Mouse (Mus musculus): ENCODE data around the gene Slx4ip. TPM values are rescaled to one million over a fixed set of nuclear protein-coding genes. Genes with fewer than 3 reads are reported as not detected.

Gene Slx4ip
- polyA plus RNA-seq, 1 experiment, result 2.1 TPM

DNA sequence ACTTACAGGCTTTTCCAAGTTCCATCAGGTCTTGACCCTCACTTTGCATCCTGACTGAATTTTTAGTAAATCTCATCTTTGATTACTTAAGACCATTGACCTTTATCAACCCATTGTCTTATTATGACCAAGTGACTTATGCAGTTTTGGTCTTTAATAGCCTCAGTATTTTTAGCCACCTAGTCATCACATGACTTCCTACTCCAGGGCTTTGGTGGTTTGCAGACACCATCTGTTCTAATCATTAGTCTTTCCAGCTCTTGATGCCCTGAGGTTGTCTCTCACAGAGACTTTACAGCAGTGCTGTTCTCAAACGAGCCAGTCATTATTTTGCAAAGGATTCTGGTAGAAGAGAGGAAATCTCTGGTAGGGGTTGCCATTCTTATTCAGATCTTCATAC, 121.0 kb downstream of the Slx4ip start:
- Histone ChIP-seq H3K4me3 (ENCODE audit: control insufficient read depth, low read depth, low read length) (no peak overlapping the region), H3K4me1 (ENCODE audit: control insufficient read depth, insufficient read depth, low read length) (no peaks in the 10 kb centered on the region), H3K36me3 (ENCODE audit: control insufficient read depth, insufficient read depth, low read length) (no peaks in the 10 kb centered on the region), H3K27me3 (ENCODE audit: control insufficient read depth, insufficient read depth, low read length) (no peaks in the 10 kb centered on the region), H3K27ac (ENCODE audit: control insufficient read depth, insufficient read depth, low read depth, low read length) (no peak overlapping the region)
- TF ChIP-seq CTCF (IDR thresholded peaks at IDR 0.05; ENCODE audit: control insufficient read depth, insufficient read depth, insufficient replicate concordance, low read depth, low read length), result no peak
- no peak for TF ChIP-seq POLR2A (IDR thresholded peaks at IDR 0.05; ENCODE audit: control insufficient read depth, low read depth, low read length)

DNA sequence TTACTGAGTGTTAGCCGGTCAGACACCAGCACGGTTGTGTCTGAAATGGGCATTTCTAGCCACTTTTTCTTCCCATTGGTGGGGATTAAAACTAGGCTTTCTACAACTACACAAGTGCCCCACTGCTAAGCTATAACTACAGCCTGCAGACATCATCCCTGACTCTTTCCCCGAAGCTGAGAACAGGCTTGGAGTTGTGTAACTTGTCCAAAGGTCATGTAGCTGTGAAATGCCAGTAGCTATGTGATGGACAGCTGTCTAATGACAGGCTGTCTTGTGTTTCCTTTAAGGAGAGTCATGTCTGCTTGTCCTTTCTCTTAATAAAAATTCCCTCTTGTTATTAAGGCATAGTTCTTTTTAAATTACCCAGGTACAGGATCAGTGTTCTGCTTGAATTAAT, 122.1 kb downstream of the Slx4ip start:
- Histone ChIP-seq H3K4me1 (ENCODE audit: control insufficient read depth, insufficient read depth, low read length) (no peaks in the 10 kb centered on the region), H3K36me3 (ENCODE audit: control insufficient read depth, insufficient read depth, low read length) (no peaks in the 10 kb centered on the region), H3K27me3 (ENCODE audit: control insufficient read depth, insufficient read depth, low read length) (no peaks in the 10 kb centered on the region), H3K27ac (ENCODE audit: control insufficient read depth, insufficient read depth, low read depth, low read length) (no peak overlapping the region), H3K4me3 (ENCODE audit: control insufficient read depth, low read depth, low read length) (no peak overlapping the region)
- TF ChIP-seq POLR2A (IDR thresholded peaks at IDR 0.05; ENCODE audit: control insufficient read depth, low read depth, low read length) (no peak), CTCF (IDR thresholded peaks at IDR 0.05; ENCODE audit: control insufficient read depth, insufficient read depth, insufficient replicate concordance, low read depth, low read length) (no peak)

DNA sequence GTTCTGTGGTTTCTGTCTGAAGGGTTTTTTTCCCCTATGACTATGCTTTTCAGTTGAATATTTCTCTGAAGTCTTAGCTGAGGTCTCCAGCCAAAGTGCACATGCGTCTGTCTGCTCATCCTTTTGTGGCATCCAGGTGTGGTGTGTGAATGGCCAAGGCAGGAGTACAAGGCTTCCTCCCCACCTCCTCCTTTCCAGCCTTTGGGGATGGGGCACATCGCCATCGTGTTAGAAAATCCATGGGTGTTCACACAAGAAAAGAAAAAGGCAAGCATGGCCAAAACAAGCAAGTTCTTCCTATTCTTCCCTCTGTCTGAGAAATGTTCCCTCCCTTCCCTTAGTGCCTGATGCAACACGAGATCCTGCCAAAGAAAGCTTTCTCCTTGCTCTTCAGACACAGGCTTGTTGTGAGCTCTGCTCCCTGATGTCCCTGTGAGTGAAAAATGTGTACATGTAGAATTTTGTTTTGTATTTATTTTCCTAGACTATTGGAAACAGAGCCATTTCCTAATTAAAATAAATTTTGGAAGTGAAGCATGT, 122.9 kb downstream of the Slx4ip start:
- Histone ChIP-seq H3K27me3 (ENCODE audit: control insufficient read depth, insufficient read depth, low read length) (no peaks in the 10 kb centered on the region), H3K4me1 (ENCODE audit: control insufficient read depth, insufficient read depth, low read length) (no peaks in the 10 kb centered on the region), H3K4me3 (ENCODE audit: control insufficient read depth, low read depth, low read length) (no peak overlapping the region), H3K36me3 (ENCODE audit: control insufficient read depth, insufficient read depth, low read length) (no peaks in the 10 kb centered on the region), H3K27ac (ENCODE audit: control insufficient read depth, insufficient read depth, low read depth, low read length) (no peak overlapping the region)
- no peak for TF ChIP-seq CTCF (IDR thresholded peaks at IDR 0.05; ENCODE audit: control insufficient read depth, insufficient read depth, insufficient replicate concordance, low read depth, low read length)
- no peak for TF ChIP-seq POLR2A (IDR thresholded peaks at IDR 0.05; ENCODE audit: control insufficient read depth, low read depth, low read length)

DNA sequence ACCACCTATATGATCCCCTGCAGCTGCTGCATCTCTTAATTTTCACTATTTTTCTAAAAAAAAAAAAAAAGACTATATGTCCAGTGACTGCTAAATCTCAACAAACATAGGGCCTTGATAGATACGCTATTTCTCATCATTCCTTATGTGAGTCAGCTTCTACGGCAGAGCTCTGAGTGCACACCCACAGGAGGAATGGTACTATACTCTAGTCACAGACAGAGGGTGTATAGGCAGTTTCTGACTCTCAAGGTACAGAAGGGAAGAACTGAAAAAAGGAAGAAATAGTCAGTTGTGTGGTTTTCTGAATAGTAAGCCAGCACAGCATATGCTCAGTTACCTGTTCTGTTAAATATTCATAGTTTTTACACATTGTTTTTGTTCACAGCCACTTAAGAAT, 123.4 kb downstream of the Slx4ip start:
- H3K36me3 ChIP-seq (ENCODE audit: control insufficient read depth, insufficient read depth, low read length), result no peaks in the 10 kb centered on the region
- no peak overlapping the region for H3K27ac ChIP-seq (ENCODE audit: control insufficient read depth, insufficient read depth, low read depth, low read length)
- no peak overlapping the region for H3K4me3 ChIP-seq (ENCODE audit: control insufficient read depth, low read depth, low read length)
- H3K4me1 ChIP-seq (ENCODE audit: control insufficient read depth, insufficient read depth, low read length), result no peaks in the 10 kb centered on the region
- H3K27me3 ChIP-seq (ENCODE audit: control insufficient read depth, insufficient read depth, low read length), result no peaks in the 10 kb centered on the region
- no peak for TF ChIP-seq CTCF (IDR thresholded peaks at IDR 0.05; ENCODE audit: control insufficient read depth, insufficient read depth, insufficient replicate concordance, low read depth, low read length)
- no peak for TF ChIP-seq POLR2A (IDR thresholded peaks at IDR 0.05; ENCODE audit: control insufficient read depth, low read depth, low read length)

DNA sequence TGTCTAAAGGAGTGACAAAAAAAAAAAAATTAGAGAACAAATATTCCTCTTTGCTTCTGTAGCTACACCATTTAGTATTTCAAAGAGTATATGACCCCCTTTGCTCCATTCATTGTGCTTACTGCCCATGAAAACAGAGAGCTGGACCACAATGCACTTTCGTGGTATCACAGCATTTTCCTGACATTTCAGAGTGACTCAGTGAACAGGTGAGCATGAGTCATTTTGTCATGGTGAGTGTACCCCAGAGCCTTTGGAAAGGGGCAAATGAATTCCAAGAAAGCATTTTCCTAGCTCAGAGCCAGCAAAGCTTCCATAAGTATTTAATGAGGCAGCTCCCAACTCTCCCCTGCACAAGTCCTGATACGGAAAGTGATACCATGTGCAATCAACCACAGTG, 153.1 kb downstream of the Slx4ip start:
- Histone ChIP-seq H3K27me3 (ENCODE audit: control insufficient read depth, insufficient read depth, low read length) (no peaks in the 10 kb centered on the region), H3K27ac (ENCODE audit: control insufficient read depth, insufficient read depth, low read depth, low read length) (no peak overlapping the region), H3K4me3 (ENCODE audit: control insufficient read depth, low read depth, low read length) (no peak overlapping the region), H3K4me1 (ENCODE audit: control insufficient read depth, insufficient read depth, low read length) (no peaks in the 10 kb centered on the region), H3K36me3 (ENCODE audit: control insufficient read depth, insufficient read depth, low read length) (no peaks in the 10 kb centered on the region)
- TF ChIP-seq POLR2A (IDR thresholded peaks at IDR 0.05; ENCODE audit: control insufficient read depth, low read depth, low read length) (no peak), CTCF (IDR thresholded peaks at IDR 0.05; ENCODE audit: control insufficient read depth, insufficient read depth, insufficient replicate concordance, low read depth, low read length) (no peak)

DNA sequence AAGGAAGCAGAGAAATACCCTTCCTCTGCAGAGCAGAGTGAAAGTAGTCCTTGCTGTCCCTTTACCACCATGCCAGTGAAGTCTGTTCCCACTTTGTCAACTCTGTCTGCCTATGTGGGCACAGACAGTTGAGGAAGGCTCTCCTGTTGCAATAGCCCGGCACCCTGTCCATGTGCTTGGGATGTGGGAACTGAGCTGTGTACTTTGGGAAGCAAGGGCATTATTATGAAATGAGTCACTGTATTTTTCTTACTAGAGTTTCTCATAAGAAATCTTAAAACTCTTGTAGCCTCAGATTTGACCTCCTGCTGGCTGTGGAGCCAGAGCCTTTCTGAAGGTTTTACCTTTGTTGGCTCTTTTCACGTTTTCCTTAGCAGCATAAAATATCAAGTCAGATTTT, 158.3 kb downstream of the Slx4ip start:
- Histone ChIP-seq H3K36me3 (ENCODE audit: control insufficient read depth, insufficient read depth, low read length) (no peaks in the 10 kb centered on the region), H3K4me1 (ENCODE audit: control insufficient read depth, insufficient read depth, low read length) (no peaks in the 10 kb centered on the region), H3K27me3 (ENCODE audit: control insufficient read depth, insufficient read depth, low read length) (no peaks in the 10 kb centered on the region), H3K27ac (ENCODE audit: control insufficient read depth, insufficient read depth, low read depth, low read length) (no peak overlapping the region), H3K4me3 (ENCODE audit: control insufficient read depth, low read depth, low read length) (no peak overlapping the region)
- no peak for TF ChIP-seq POLR2A (IDR thresholded peaks at IDR 0.05; ENCODE audit: control insufficient read depth, low read depth, low read length)
- no peak for TF ChIP-seq CTCF (IDR thresholded peaks at IDR 0.05; ENCODE audit: control insufficient read depth, insufficient read depth, insufficient replicate concordance, low read depth, low read length)

DNA sequence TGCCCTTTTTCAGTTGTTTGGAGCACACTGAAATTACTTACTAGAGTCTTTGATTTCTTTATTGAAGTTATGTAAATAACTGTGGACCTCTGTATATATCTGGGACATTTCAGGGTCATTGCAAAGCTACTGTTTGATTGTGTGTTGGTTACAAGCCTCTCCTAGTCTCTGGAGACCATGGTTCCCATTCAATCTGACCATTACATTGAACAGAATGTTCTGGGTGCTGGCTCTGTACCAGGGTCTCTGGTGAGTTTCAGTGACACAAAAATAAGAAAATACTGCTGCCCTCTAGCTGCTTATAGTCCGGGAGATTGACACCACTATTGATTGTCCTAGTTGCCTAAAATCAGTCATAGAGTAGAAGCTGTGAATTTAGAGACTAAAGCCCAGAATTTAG, 158.9 kb downstream of the Slx4ip start:
- Histone ChIP-seq H3K27ac (ENCODE audit: control insufficient read depth, insufficient read depth, low read depth, low read length) (no peak overlapping the region), H3K4me1 (ENCODE audit: control insufficient read depth, insufficient read depth, low read length) (no peaks in the 10 kb centered on the region), H3K27me3 (ENCODE audit: control insufficient read depth, insufficient read depth, low read length) (no peaks in the 10 kb centered on the region)

DNA sequence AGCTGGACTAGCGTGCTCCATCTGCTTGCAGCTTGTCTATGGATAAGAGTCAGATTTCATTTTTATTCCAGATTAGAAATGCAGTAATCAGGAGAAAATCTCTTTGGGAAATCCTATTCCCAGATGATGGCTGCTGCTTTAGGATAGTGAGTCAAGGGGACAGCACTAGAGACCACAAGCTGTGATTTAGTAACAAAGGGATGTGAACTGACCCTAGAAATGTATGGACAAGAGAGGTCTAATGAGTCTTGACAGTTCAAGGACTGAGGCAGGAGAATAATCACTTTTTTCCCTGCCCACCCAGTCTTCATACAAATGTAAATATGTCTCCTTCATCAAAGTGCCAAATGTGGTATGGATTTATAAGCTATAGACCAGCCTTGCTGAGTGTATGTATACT, 172.8 kb downstream of the Slx4ip start:
- H3K4me1 ChIP-seq (ENCODE audit: control insufficient read depth, insufficient read depth, low read length), result no peaks in the 10 kb centered on the region
- no peaks in the 10 kb centered on the region for H3K27me3 ChIP-seq (ENCODE audit: control insufficient read depth, insufficient read depth, low read length)
- H3K36me3 ChIP-seq (ENCODE audit: control insufficient read depth, insufficient read depth, low read length), result no peaks in the 10 kb centered on the region
- no peak overlapping the region for H3K27ac ChIP-seq (ENCODE audit: control insufficient read depth, insufficient read depth, low read depth, low read length)
- H3K4me3 ChIP-seq (ENCODE audit: control insufficient read depth, low read depth, low read length), result no peak overlapping the region
- TF ChIP-seq POLR2A (IDR thresholded peaks at IDR 0.05; ENCODE audit: control insufficient read depth, low read depth, low read length) (no peak), CTCF (IDR thresholded peaks at IDR 0.05; ENCODE audit: control insufficient read depth, insufficient read depth, insufficient replicate concordance, low read depth, low read length) (no peak)

More for the DNA sequence above, 158.9 kb downstream of the Slx4ip start:
- no peaks in the 10 kb centered on the region for H3K36me3 ChIP-seq (ENCODE audit: control insufficient read depth, insufficient read depth, low read length)
- no peak overlapping the region for H3K4me3 ChIP-seq (ENCODE audit: control insufficient read depth, low read depth, low read length)
- TF ChIP-seq CTCF (IDR thresholded peaks at IDR 0.05; ENCODE audit: control insufficient read depth, insufficient read depth, insufficient replicate concordance, low read depth, low read length) (no peak), POLR2A (IDR thresholded peaks at IDR 0.05; ENCODE audit: control insufficient read depth, low read depth, low read length) (no peak)

Measured in testis, adult 2 months (tissue).